In genomic region chr9:20951966-20952519, GRCm38 (mm10) we compare ENCODE assay signal across 8 mouse cellular contexts. TPM values are rescaled to one million over a fixed set of nuclear protein-coding genes. Genes with fewer than 3 reads are reported as not detected.
DNase-seq lines count a peak whose midpoint lies in the region; ATAC-seq and TF ChIP-seq lines count a peak whose summit lies in the region.

No protein-coding gene starts in this region.

- no peaks in the 10 kb centered on the region for H3K36me3 ChIP-seq in spleen, adult 2 months (ENCODE audit: control insufficient read depth, insufficient read depth, low read length)
- H3K36me3 ChIP-seq in limb, embryonic 13.5 days: peaks cover 6% of the 10 kb centered on the region; the same call in 1 of the 2 replicates

- 1% methylated on average over 17 of the region's 17 CpGs for WGBS in spleen, adult 2 months
- WGBS in limb, embryonic 13.5 days: under 1% methylated on average over 17 of the region's 17 CpGs

- H3K27me3 ChIP-seq in spleen, adult 2 months (ENCODE audit: control insufficient read depth, insufficient read depth, low read length): no peaks in the 10 kb centered on the region
- H3K27me3 ChIP-seq in limb, embryonic 13.5 days: no peaks in the 10 kb centered on the region

- H3K4me1 ChIP-seq in spleen, adult 2 months (ENCODE audit: control insufficient read depth, insufficient read depth, insufficient read length): no peaks in the 10 kb centered on the region; the same call in none of the 2 replicates
- H3K4me1 ChIP-seq in limb, embryonic 13.5 days: peaks cover 20% of the 10 kb centered on the region

- peak overlapping the region; percentile 87 for H3K27ac ChIP-seq in spleen, adult 2 months (ENCODE audit: insufficient read depth, low read length)
- peak overlapping the region; percentile 92 for H3K27ac ChIP-seq in limb, embryonic 13.5 days

- H3K9ac ChIP-seq in limb, embryonic 13.5 days: peak overlapping the region; percentile 91

- DNase-seq in cerebellum, adult 9-11 months: no peak
- DNase-seq in spleen, adult 2 months (ENCODE audit: low read depth in 1 of 2, low spot score in 2 of 2): no peak
- DNase-seq in spleen, postnatal 14 days (ENCODE audit: low spot score in 2 of 2): no peak
- DNase-seq in testis, postnatal 10 days (ENCODE audit: low spot score): peak; percentile 70
- no peak for DNase-seq in gastrocnemius, adult 8-10 months (ENCODE audit: low spot score in 2 of 2)
- no peak for DNase-seq in layer of hippocampus, adult 9-11 months

- H3K4me2 ChIP-seq in limb, embryonic 13.5 days (replicated peaks): peak overlapping the region; percentile 89

- peak overlapping the region; percentile 96 for H3K4me3 ChIP-seq in spleen, adult 2 months (ENCODE audit: extremely low read depth, insufficient read depth, insufficient read length)
- H3K4me3 ChIP-seq in limb, embryonic 13.5 days: peak overlapping the region; percentile 86

- no peaks in the 10 kb centered on the region for H3K9me3 ChIP-seq in limb, embryonic 13.5 days

- TF ChIP-seq POLR2A in spleen, adult 2 months (IDR thresholded peaks at IDR 0.05; ENCODE audit: low read depth, low read length): no peak

- peak; percentile 45; the same call in 1 of the 2 replicates for ATAC-seq in cerebellum, adult (ENCODE audit: insufficient number of reproducible peaks, low FRiP score, low TSS enrichment)
- peak; percentile 68 for ATAC-seq in limb, embryonic 13.5 days (ENCODE audit: low FRiP score, low read depth)

- no peak for TF ChIP-seq CTCF in spleen, adult 2 months (IDR thresholded peaks at IDR 0.05; ENCODE audit: extremely low read depth, insufficient read depth, insufficient read length, insufficient replicate concordance)

RNA-seq across cellular contexts. Expression of gene Dnmt1, which starts 7.6 kb away (rescaled TPM):
- 37.0 and 44.9 TPM in 2 replicates for polyA plus RNA-seq in spleen, adult 2 months (2012; rRNA removed)
- polyA plus RNA-seq in limb, embryonic 13.5 days (2015; fragmentation: Nextera tagmentation; extraction: Ambion mirVana): 97.6 and 104 TPM in 2 replicates
- total RNA-seq in gastrocnemius, adult 8-10 months (2022): 1 to 10 TPM; 5.5 to 6.0 (median 5.8) TPM

RNA-seq across cellular contexts. Expression of gene S1pr2, which starts 24.5 kb away (rescaled TPM):
- polyA plus RNA-seq in spleen, adult 2 months (2012; rRNA removed): 3.4 and 3.9 TPM in 2 replicates
- 60.3 and 66.9 TPM in 2 replicates for polyA plus RNA-seq in limb, embryonic 13.5 days (2015; fragmentation: Nextera tagmentation; extraction: Ambion mirVana)
- total RNA-seq in gastrocnemius, adult 8-10 months (2022): 1 to 10 TPM in 1 of 4 experiments, under 1 TPM in 3; 0.46 to 1.1 (median 0.74) TPM

RNA-seq across cellular contexts. Expression of gene Mrpl4, which starts 50.5 kb away (rescaled TPM):
- 75.8 and 99.7 TPM in 2 replicates for polyA plus RNA-seq in spleen, adult 2 months (2012; rRNA removed)
- polyA plus RNA-seq in limb, embryonic 13.5 days (2015; fragmentation: Nextera tagmentation; extraction: Ambion mirVana): 131 and 133 TPM in 2 replicates
- total RNA-seq in gastrocnemius, adult 8-10 months (2022): 10 to 100 TPM; 53.7 to 58.9 (median 55.7) TPM

RNA-seq across cellular contexts. Expression of gene Eif3g, which starts 53.6 kb away (rescaled TPM):
- polyA plus RNA-seq in spleen, adult 2 months (2012; rRNA removed): 89.3 and 103 TPM in 2 replicates
- polyA plus RNA-seq in limb, embryonic 13.5 days (2015; fragmentation: Nextera tagmentation; extraction: Ambion mirVana): 329 and 337 TPM in 2 replicates
- 100 to 1,000 TPM in 3 of 4 experiments, 10 to 100 TPM in 1; 95.7 to 105 (median 102) TPM for total RNA-seq in gastrocnemius, adult 8-10 months (2022)

Comparison
In these comparisons a context has a peak if more than half of its experiments do, and no peak if none do; other contexts are left out.
1. RNA of gene S1pr2, which starts 24.5 kb away (polyA plus RNA-seq): 60.3 to 66.9 TPM in limb, embryonic 13.5 days; 3.4 to 3.9 TPM in spleen, adult 2 months; every median in the first group is over 10 times any median in the second.